Mouse (Mus musculus) frontal cortex, postnatal 14 days (tissue): Measurements from ENCODE around the gene Amigo3.
A peak's percentile ranks its signal among the peaks of the same experiment; 100 is the strongest.
"Not testable (repeated sequence)": the region's sequence is repeated elsewhere in the genome, so short reads cannot be mapped to it uniquely, and the experiment has no call there.

Experiments
- DNase-seq, 2 experiments: peaks; one replicate each; pipeline ENCODE4 v3.0.0; 2022; ENCODE audit warnings: low spot score in 2 of 2

Gene Amigo3

GRCm38 (mm10) chr9:108052885-108053664 is at the start of gene Amigo3:
TSS of gene Amigo3 (plus strand) at chr9:108053159.
- peak; percentile 95 to 98 for DNase-seq

GRCm38 (mm10) chr9:108003531-108003890 is 49.4 kb upstream of the Amigo3 start:
- DNase-seq = no peak

GRCm38 (mm10) chr9:108008041-108008440 is 44.9 kb upstream of the Amigo3 start:
- no peak for DNase-seq

GRCm38 (mm10) chr9:108010385-108010784 is 42.6 kb upstream of the Amigo3 start:
- no peak for DNase-seq

- not testable (repeated sequence) for DNase-seq
Observed at GRCm38 (mm10) chr9:108013577-108013976, 39.4 kb upstream of the Amigo3 start.

GRCm38 (mm10) chr9:108017127-108017526 is 35.8 kb upstream of the Amigo3 start:
- no peak for DNase-seq

GRCm38 (mm10) chr9:108020741-108021140 is 32.2 kb upstream of the Amigo3 start:
- DNase-seq = no peak

GRCm38 (mm10) chr9:108023216-108023615 is 29.7 kb upstream of the Amigo3 start:
- no peak for DNase-seq

- DNase-seq = no peak
Observed at GRCm38 (mm10) chr9:108026584-108026983, 26.4 kb upstream of the Amigo3 start.

GRCm38 (mm10) chr9:108027867-108028266 is 25.1 kb upstream of the Amigo3 start:
- DNase-seq = no peak

- DNase-seq = no peak
Observed at GRCm38 (mm10) chr9:108032126-108032525, 20.8 kb upstream of the Amigo3 start.

GRCm38 (mm10) chr9:108035331-108036156 is 17.4 kb upstream of the Amigo3 start:
- DNase-seq = no peak

- no peak for DNase-seq
Observed at GRCm38 (mm10) chr9:108044751-108045492, 8.0 kb upstream of the Amigo3 start.

- DNase-seq = no peak
Observed at GRCm38 (mm10) chr9:108046582-108046981, 6.4 kb upstream of the Amigo3 start.

- DNase-seq = no peak
Observed at GRCm38 (mm10) chr9:108047601-108048565, 5.1 kb upstream of the Amigo3 start.

- DNase-seq = no peak
Observed at GRCm38 (mm10) chr9:108048566-108048955, 4.4 kb upstream of the Amigo3 start.

GRCm38 (mm10) chr9:108049016-108049455 is 3.9 kb upstream of the Amigo3 start, which contains the start of gene Gmppb:
TSS of gene Gmppb (plus strand) at chr9:108049242.
- DNase-seq = peak; percentile 96

- DNase-seq = no peak
Observed at GRCm38 (mm10) chr9:108049561-108050251, 3.3 kb upstream of the Amigo3 start.

- no peak for DNase-seq
Observed at GRCm38 (mm10) chr9:108051184-108051930, 1.6 kb upstream of the Amigo3 start.

GRCm38 (mm10) chr9:108051931-108052220 is 1.1 kb upstream of the Amigo3 start:
- no peak for DNase-seq
